Mouse (Mus musculus) limb, embryonic 11.5 days (tissue): ENCODE results near the gene Asphd2. TPM values are rescaled to one million over a fixed set of nuclear protein-coding genes. Genes with fewer than 3 reads are reported as not detected.

Experiments
- ATAC-seq: fragments of 200-750 bp; cut with Nextera tagmentation; 2 replicates; pipeline ENCODE4 v1.8.0; 2017; ENCODE audit warnings: low read depth; ENCODE audit not compliant: insufficient number of reproducible peaks, low FRiP score, low TSS enrichment
- DNase-seq: peaks from one replicate; pipeline ENCODE4 v3.0.0-alpha.2; 2015; ENCODE audit warnings: low spot score
- H3K27ac ChIP-seq: fragments of 300-500 bp; sonication (generic); replicated peaks from 2 replicates; pipeline ENCODE4 v1.5.1; 2014; ENCODE audit warnings: low read depth, mild to moderate bottlenecking, low read length
- H3K27me3 ChIP-seq: fragments of 300-500 bp; sonication (generic); 2 replicates; pipeline ENCODE4 v1.6.1; 2014; ENCODE audit warnings: mild to moderate bottlenecking, low read length, mixed read lengths; ENCODE audit not compliant: control insufficient read depth, insufficient read depth
- H3K36me3 ChIP-seq: fragments of 300-500 bp; sonication (generic); 2 replicates; pipeline ENCODE4 v1.6.1; 2014; ENCODE audit warnings: mild to moderate bottlenecking, low read length, moderate library complexity, mixed read lengths; ENCODE audit not compliant: control insufficient read depth, insufficient read depth
- H3K4me1 ChIP-seq: fragments of 300-500 bp; sonication (generic); 2 replicates; pipeline ENCODE4 v1.6.1; 2014; ENCODE audit warnings: low read length, mixed read lengths; ENCODE audit not compliant: control insufficient read depth, insufficient read depth
- H3K4me2 ChIP-seq: fragments of 300-500 bp; sonication (generic); 2 replicates; pipeline ENCODE4 v1.6.1; 2014; ENCODE audit warnings: low read depth, mild to moderate bottlenecking, moderate library complexity; ENCODE audit not compliant: severe bottlenecking
- H3K4me3 ChIP-seq: fragments of 300-500 bp; sonication (generic); 2 replicates; pipeline ENCODE4 v1.5.1; 2014; ENCODE audit warnings: low read depth, low read length
- H3K9ac ChIP-seq: fragments of 300-500 bp; sonication (generic); 2 replicates; pipeline ENCODE4 v1.6.1; 2014; ENCODE audit warnings: mild to moderate bottlenecking, low read length
- H3K9me3 ChIP-seq: fragments of 300-500 bp; sonication (generic); 2 replicates; pipeline ENCODE4 v1.6.1; 2016; ENCODE audit warnings: low read length; ENCODE audit not compliant: control insufficient read depth
- WGBS: fragments of 180-500 bp; shearing (Covaris S2); extraction: QIAGEN DNeasy Blood & Tissue Kit; methylation state at CpG from one replicate; pipeline ENCODE4 v1.1.7; 2014; 5-methylcytosine and 5-hydroxymethylcytosine counted together
- polyA plus RNA-seq: library from polyadenylated mRNA; unstranded; fragments of >200 nt; fragmentation: Nextera tagmentation; extraction: Ambion mirVana; gene quantifications from 2 replicates; pipeline ENCODE4 v1.2.1, GENCODE M21; 2014

Asphd2 gene
- polyA plus RNA-seq, result 26.1 and 27.1 TPM in 2 replicates

DNA sequence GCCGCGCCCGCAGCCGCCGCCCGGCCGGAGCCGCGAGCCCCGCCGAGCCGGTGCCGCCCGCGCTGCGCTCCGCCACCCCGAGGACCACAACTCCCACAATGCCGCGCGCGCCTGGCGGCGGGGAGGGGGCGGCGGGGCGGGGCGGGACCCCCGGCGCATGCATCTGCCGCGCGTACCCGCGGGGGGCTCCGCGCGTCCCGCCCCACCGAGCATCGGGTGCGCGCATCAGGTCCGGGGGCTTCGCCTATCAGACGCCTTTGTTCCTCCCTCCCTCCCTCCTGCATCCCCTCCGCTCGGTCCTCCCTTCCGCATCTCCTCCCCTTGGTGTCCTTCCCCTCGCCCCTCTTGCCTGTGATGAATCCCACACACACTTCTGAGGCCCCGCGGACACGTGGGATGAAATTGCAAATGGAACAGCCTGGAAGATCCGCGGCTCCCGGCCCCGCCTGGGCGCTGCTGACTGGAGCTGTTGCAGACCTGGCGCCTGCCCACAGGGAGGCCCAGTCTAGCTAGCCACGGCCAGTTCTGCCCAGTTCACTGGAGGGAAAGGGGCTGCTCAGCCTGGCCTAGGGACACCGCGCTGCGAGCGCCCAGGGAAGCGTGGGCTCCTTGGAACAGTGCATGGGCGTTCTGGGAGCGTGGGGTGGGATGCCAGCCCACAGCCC, at the start of gene Asphd2:
Gene Asphd2 (minus strand): TSS at position 88 of the 665 bp plus-strand sequence.
- WGBS, result 1% methylated on average over 38 of the region's 67 CpGs
- no peaks in the 10 kb centered on the region for H3K27me3 ChIP-seq
- no peaks in the 10 kb centered on the region for H3K36me3 ChIP-seq
- H3K4me2 ChIP-seq, result peak within 1 kb of the TSS; percentile 75
- H3K9ac ChIP-seq, result peak within 1 kb of the TSS; percentile 66
- peak; percentile 81 for ATAC-seq
- no peaks in the 10 kb centered on the region for H3K9me3 ChIP-seq
- H3K4me1 ChIP-seq, result peaks cover 2% of the 10 kb centered on the region
- H3K4me3 ChIP-seq, result peak within 1 kb of the TSS; percentile 58
- DNase-seq, result peak; percentile 88
- peak within 1 kb of the TSS; percentile 25; the same call in 1 of the 2 replicates for H3K27ac ChIP-seq

DNA sequence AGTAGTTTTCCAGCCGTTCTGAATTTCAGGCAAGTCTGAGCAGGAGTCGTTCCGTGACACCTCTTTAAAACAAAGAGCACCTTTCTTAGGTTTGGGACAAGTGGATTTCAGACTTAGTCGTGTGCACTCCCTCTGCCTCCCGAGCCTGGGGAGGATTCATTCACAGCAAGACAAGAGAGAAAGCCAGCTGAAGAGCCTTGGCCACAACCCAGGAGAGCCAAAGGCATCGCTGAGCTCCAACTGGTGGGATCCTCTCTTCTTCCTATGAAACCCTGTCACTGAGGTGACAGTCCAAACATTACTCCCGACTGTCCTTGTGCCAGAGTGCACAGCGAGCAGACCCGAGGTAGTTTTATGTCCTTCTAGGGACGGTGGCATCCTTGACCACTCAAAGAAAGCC, 43.9 kb upstream of the Asphd2 start:
- WGBS, result 51% methylated on average over 10 of the region's 10 CpGs
- no peak overlapping the region for H3K4me3 ChIP-seq
- ATAC-seq (no peak), DNase-seq (no peak)
- no peaks in the 10 kb centered on the region for H3K9me3 ChIP-seq
- H3K4me1 ChIP-seq, result no peaks in the 10 kb centered on the region
- H3K36me3 ChIP-seq, result no peaks in the 10 kb centered on the region
- no peak overlapping the region for H3K9ac ChIP-seq
- H3K27me3 ChIP-seq, result no peaks in the 10 kb centered on the region
- H3K27ac ChIP-seq, result no peak overlapping the region
- H3K4me2 ChIP-seq, result no peak overlapping the region

DNA sequence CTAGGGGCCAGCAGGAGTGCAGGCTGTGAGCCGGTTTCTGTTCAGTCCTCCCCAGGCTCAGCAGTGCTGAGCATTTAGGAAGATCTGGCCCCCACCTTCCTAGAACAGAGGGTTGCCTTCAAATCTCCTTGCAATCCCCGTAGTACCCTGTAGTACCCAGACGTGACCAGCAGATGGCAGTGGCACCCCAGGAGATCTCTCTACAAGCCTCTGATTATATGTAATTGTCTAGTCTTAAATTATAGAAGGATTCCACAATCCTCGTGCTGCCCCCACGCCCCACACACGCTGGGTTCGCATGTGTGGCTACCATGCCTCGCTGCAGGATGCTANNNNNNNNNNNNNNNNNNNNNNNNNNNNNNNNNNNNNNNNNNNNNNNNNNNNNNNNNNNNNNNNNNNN, 38.3 kb upstream of the Asphd2 start:
- no peak overlapping the region for H3K4me3 ChIP-seq
- H3K4me2 ChIP-seq, result no peak overlapping the region
- H3K9me3 ChIP-seq, result no peaks in the 10 kb centered on the region
- no peak overlapping the region for H3K9ac ChIP-seq
- no peaks in the 10 kb centered on the region for H3K36me3 ChIP-seq
- 2% methylated on average over 8 of the region's 8 CpGs for WGBS
- no peak overlapping the region for H3K27ac ChIP-seq
- DNase-seq, result peak; percentile 88
- H3K27me3 ChIP-seq, result no peaks in the 10 kb centered on the region; the same call in 1 of the 2 replicates
- H3K4me1 ChIP-seq, result peaks cover 7% of the 10 kb centered on the region; the same call in 1 of the 2 replicates
- ATAC-seq, result no peak

DNA sequence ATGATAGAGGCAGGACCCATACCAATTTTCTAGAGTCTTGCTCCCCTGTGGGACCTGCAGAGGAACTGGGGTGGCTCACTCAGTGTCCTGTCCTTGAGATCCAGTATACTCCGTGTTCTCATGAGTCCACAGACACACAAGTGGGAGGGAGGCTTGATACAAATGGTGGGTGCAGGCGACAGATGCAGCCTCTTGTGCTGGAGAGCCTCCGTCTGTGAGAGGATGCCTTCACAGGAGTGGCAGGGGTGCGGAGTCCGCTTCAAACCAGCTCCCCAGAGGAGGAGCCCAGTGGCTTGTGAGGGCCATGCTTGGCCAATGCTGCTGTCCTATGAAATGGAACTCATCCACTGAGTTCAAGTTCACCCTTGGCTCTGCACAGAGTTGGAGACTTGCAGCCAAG, 37.4 kb upstream of the Asphd2 start:
- ATAC-seq (no peak), DNase-seq (no peak)
- H3K4me3 ChIP-seq, result no peak overlapping the region
- no peak overlapping the region for H3K4me2 ChIP-seq
- H3K27ac ChIP-seq, result no peak overlapping the region
- H3K27me3 ChIP-seq, result no peaks in the 10 kb centered on the region; the same call in 1 of the 2 replicates
- WGBS, result 80% methylated on average over 5 of the region's 5 CpGs
- H3K9ac ChIP-seq, result no peak overlapping the region
- H3K36me3 ChIP-seq, result no peaks in the 10 kb centered on the region
- H3K4me1 ChIP-seq, result peaks cover 7% of the 10 kb centered on the region; the same call in 1 of the 2 replicates
- no peaks in the 10 kb centered on the region for H3K9me3 ChIP-seq

DNA sequence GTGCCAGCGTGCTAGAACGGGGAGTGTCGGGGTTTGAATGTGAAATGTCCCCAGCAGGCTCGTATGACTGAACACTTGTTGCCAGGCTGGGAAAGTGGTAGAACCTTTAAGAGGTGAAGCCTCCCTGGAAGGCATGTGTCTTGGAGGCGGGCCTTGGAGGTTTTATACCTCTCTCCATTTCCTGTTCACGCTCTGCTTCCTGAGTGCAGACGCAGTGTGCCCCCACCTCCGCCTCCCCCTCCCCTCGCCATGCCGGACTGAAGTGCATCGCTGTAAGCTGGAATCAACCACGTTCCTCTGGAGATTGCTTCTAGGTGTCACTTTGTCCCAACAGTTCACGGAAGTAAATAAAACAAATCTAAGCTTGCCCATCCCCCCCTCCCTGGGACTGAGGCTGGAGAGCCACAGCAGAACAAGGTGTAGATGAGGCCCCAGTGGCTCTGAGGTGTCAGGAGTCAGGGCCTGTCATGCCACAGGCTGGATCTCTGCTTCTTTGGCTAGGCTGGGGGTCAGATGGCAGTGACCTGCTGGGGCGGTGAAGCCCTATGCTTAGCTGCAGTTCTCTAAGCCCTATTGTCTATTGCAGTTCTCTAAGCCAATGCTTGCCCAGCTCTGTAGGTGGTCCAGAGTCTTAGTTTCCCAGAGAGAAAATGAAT, 36.6 kb upstream of the Asphd2 start:
- no peak overlapping the region for H3K9ac ChIP-seq
- H3K27me3 ChIP-seq, result no peaks in the 10 kb centered on the region; the same call in 1 of the 2 replicates
- no peaks in the 10 kb centered on the region for H3K36me3 ChIP-seq
- no peak overlapping the region for H3K4me3 ChIP-seq
- 18% methylated on average over 14 of the region's 14 CpGs for WGBS
- DNase-seq, result peak; percentile 43
- H3K9me3 ChIP-seq, result no peaks in the 10 kb centered on the region
- H3K4me2 ChIP-seq, result peak overlapping the region; percentile 13; the same call in 1 of the 2 replicates
- no peak for ATAC-seq
- no peak overlapping the region for H3K27ac ChIP-seq
- peaks cover 7% of the 10 kb centered on the region; the same call in 1 of the 2 replicates for H3K4me1 ChIP-seq

DNA sequence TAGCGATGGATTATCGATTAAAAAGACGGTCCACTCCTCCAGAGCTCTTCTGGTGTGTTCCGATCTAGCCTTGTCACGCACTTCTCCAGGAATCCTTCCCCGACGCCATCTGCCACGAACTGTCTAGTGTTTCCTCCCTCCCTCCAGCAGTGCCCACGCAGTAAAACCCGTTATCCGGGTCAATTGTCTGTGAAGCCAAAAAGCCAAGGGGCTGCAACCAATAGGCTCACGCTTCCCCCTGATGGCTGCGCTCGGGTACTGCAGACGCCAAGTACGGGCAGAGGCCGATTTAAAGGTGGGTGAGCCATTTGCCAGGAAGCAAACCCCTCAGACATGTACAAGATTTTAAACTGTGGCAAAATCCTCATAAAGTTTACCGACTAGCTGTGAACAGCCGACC, 34.3 kb upstream of the Asphd2 start:
- H3K4me2 ChIP-seq, result no peak overlapping the region; the same call in 1 of the 2 replicates

DNA sequence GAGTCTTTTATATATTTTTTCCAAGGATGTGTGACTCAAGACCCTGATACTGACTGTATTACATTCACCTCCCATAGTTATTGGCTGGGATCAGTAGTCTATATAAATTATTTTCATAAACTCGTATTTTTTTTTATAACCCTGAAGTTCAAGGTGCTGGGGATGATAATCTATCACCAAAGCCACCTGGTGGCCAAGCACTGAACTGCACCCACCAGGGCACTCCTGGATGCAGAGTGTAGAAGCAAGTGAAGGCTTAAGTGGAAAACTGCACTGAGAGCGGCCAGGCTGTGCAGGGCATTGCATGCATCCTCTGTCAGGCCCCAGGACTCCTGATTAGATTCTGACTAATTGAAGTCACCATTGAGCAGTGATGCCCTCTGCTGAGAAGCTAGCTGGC, 32.6 kb upstream of the Asphd2 start:
- Histone ChIP-seq H3K27me3 (no peaks in the 10 kb centered on the region; the same call in 1 of the 2 replicates), H3K4me2 (no peak overlapping the region)
- ATAC-seq, result no peak

More for the DNA sequence above, 34.3 kb upstream of the Asphd2 start:
- Histone ChIP-seq H3K4me3 (no peak overlapping the region), H3K9ac (no peak overlapping the region), H3K9me3 (no peaks in the 10 kb centered on the region), H3K27me3 (no peaks in the 10 kb centered on the region; the same call in 1 of the 2 replicates), H3K4me1 (peaks cover 7% of the 10 kb centered on the region; the same call in 1 of the 2 replicates), H3K27ac (no peak overlapping the region), H3K36me3 (no peaks in the 10 kb centered on the region)
- ATAC-seq (no peak), DNase-seq (peak; percentile 82)
- whole genome bisulfite sequencing, result 14% methylated on average over 19 of the region's 19 CpGs

DNA sequence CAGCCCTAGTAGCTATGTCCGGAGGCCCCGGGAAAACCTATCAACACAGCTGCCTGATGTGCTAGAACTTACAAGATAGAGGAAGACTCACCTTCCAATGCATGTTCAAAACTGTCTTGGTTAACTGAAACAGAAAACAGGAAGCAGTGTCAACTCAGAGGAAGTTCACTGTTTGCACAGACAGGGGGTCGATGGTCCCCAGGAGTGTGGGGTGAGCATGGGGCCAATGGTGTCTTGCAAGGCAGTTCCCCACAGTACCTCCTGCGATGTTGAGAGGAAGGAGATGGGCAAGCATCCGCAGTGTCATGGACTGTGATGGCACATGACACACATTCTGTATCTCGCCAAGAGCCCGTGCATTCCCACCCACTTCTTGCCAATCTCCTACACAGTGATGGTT, 32.0 kb upstream of the Asphd2 start:
- Histone ChIP-seq H3K27me3 (no peaks in the 10 kb centered on the region; the same call in 1 of the 2 replicates), H3K27ac (no peak overlapping the region), H3K9ac (no peak overlapping the region), H3K4me2 (no peak overlapping the region), H3K36me3 (no peaks in the 10 kb centered on the region), H3K9me3 (no peaks in the 10 kb centered on the region), H3K4me1 (peaks cover 6% of the 10 kb centered on the region; the same call in 1 of the 2 replicates), H3K4me3 (no peak overlapping the region)
- WGBS, result 91% methylated on average over 7 of the region's 7 CpGs
- DNase-seq, result no peak
- ATAC-seq, result no peak

More for the DNA sequence above, 32.6 kb upstream of the Asphd2 start:
- H3K4me3 ChIP-seq, result no peak overlapping the region
- H3K9me3 ChIP-seq, result no peaks in the 10 kb centered on the region
- no peak overlapping the region for H3K27ac ChIP-seq
- H3K4me1 ChIP-seq, result peaks cover 7% of the 10 kb centered on the region; the same call in 1 of the 2 replicates
- peak; percentile 81 for DNase-seq
- 51% methylated on average over 2 of the region's 2 CpGs for WGBS
- H3K9ac ChIP-seq, result no peak overlapping the region
- H3K36me3 ChIP-seq, result no peaks in the 10 kb centered on the region
